Mouse (Mus musculus): ENCODE measurements around the gene Arhgap15. TPM values are rescaled to one million over a fixed set of nuclear protein-coding genes. Genes with fewer than 3 reads are reported as not detected.

Arhgap15 gene
- polyA plus RNA-seq, 1 experiment from 2014 or later, result 0.87 TPM

GRCm38 (mm10) chr2:44131271-44131670, 382.6 kb downstream of the Arhgap15 start:
- no peak for ATAC-seq (replicated peaks)
- Histone ChIP-seq H3K4me2 (replicated peaks) (no peak overlapping the region), H3K27me3 (no peaks in the 10 kb centered on the region), H3K36me3 (no peaks in the 10 kb centered on the region), H3K9ac (replicated peaks) (no peak overlapping the region), H3K4me1 (no peaks in the 10 kb centered on the region), H3K9me3 (no peaks in the 10 kb centered on the region), H3K4me3 (no peak overlapping the region), H3K27ac (replicated peaks) (no peak overlapping the region)
- 77% methylated on average over 3 of the region's 3 CpGs for WGBS

- Histone ChIP-seq H3K9me3 (no peaks in the 10 kb centered on the region), H3K9ac (replicated peaks) (no peak overlapping the region), H3K4me3 (no peak overlapping the region), H3K27ac (replicated peaks) (no peak overlapping the region), H3K36me3 (no peaks in the 10 kb centered on the region), H3K4me2 (replicated peaks) (no peak overlapping the region), H3K4me1 (no peaks in the 10 kb centered on the region), H3K27me3 (no peaks in the 10 kb centered on the region)
- WGBS, result 46% methylated on average over 3 of the region's 3 CpGs
- no peak for ATAC-seq (replicated peaks)
These were observed 386.2 kb downstream of the Arhgap15 start for GRCm38 (mm10) chr2:44134796-44135195.

GRCm38 (mm10) chr2:44140455-44140854, 391.8 kb downstream of the Arhgap15 start:
- H3K9me3 ChIP-seq, result no peaks in the 10 kb centered on the region
- no peaks in the 10 kb centered on the region for H3K36me3 ChIP-seq
- no peaks in the 10 kb centered on the region for H3K4me1 ChIP-seq
- no peak overlapping the region for H3K27ac ChIP-seq (replicated peaks)
- no peaks in the 10 kb centered on the region for H3K27me3 ChIP-seq
- no peak overlapping the region for H3K9ac ChIP-seq (replicated peaks)
- ATAC-seq (replicated peaks), result no peak
- H3K4me2 ChIP-seq (replicated peaks), result no peak overlapping the region
- no peak overlapping the region for H3K4me3 ChIP-seq
- 91% methylated on average over 4 of the region's 4 CpGs for WGBS

- H3K9me3 ChIP-seq, result no peaks in the 10 kb centered on the region
- no peak overlapping the region for H3K9ac ChIP-seq (replicated peaks)
- 70% methylated on average over 9 of the region's 9 CpGs for WGBS
- H3K27ac ChIP-seq (replicated peaks), result no peak overlapping the region
- no peak overlapping the region for H3K4me3 ChIP-seq
- no peak for ATAC-seq (replicated peaks)
- H3K36me3 ChIP-seq, result no peaks in the 10 kb centered on the region
- H3K27me3 ChIP-seq, result no peaks in the 10 kb centered on the region
- H3K4me2 ChIP-seq (replicated peaks), result no peak overlapping the region
- H3K4me1 ChIP-seq, result no peaks in the 10 kb centered on the region
These were observed 393.5 kb downstream of the Arhgap15 start for GRCm38 (mm10) chr2:44142152-44142551.

GRCm38 (mm10) chr2:44142611-44143010, 394.0 kb downstream of the Arhgap15 start:
- no peaks in the 10 kb centered on the region for H3K27me3 ChIP-seq
- no peak overlapping the region for H3K4me3 ChIP-seq
- no peak for ATAC-seq (replicated peaks)
- H3K9me3 ChIP-seq, result no peaks in the 10 kb centered on the region
- no peak overlapping the region for H3K4me2 ChIP-seq (replicated peaks)
- WGBS, result 84% methylated on average over 5 of the region's 5 CpGs
- no peaks in the 10 kb centered on the region for H3K4me1 ChIP-seq
- no peak overlapping the region for H3K9ac ChIP-seq (replicated peaks)
- H3K36me3 ChIP-seq, result no peaks in the 10 kb centered on the region
- no peak overlapping the region for H3K27ac ChIP-seq (replicated peaks)

GRCm38 (mm10) chr2:44146124-44146981, 397.7 kb downstream of the Arhgap15 start:
- Histone ChIP-seq H3K9ac (replicated peaks) (no peak overlapping the region), H3K27me3 (no peaks in the 10 kb centered on the region), H3K36me3 (no peaks in the 10 kb centered on the region), H3K9me3 (no peaks in the 10 kb centered on the region), H3K4me1 (no peaks in the 10 kb centered on the region), H3K4me3 (no peak overlapping the region), H3K27ac (replicated peaks) (no peak overlapping the region), H3K4me2 (replicated peaks) (no peak overlapping the region)
- ATAC-seq (replicated peaks), result no peak
- WGBS, result 86% methylated on average over 7 of the region's 7 CpGs

- Histone ChIP-seq H3K36me3 (no peaks in the 10 kb centered on the region), H3K9me3 (no peaks in the 10 kb centered on the region), H3K4me3 (no peak overlapping the region), H3K4me1 (no peaks in the 10 kb centered on the region), H3K9ac (replicated peaks) (no peak overlapping the region), H3K27ac (replicated peaks) (no peak overlapping the region), H3K4me2 (replicated peaks) (no peak overlapping the region), H3K27me3 (no peaks in the 10 kb centered on the region)
- no peak for ATAC-seq (replicated peaks)
- WGBS, result 84% methylated on average over 5 of the region's 5 CpGs
These were observed 398.9 kb downstream of the Arhgap15 start for GRCm38 (mm10) chr2:44147486-44147885.

- no peak overlapping the region for H3K27ac ChIP-seq (replicated peaks)
- 40% methylated on average over 7 of the region's 7 CpGs for WGBS
- no peaks in the 10 kb centered on the region for H3K27me3 ChIP-seq
- H3K4me2 ChIP-seq (replicated peaks), result no peak overlapping the region
- no peaks in the 10 kb centered on the region for H3K4me1 ChIP-seq
- no peak overlapping the region for H3K4me3 ChIP-seq
- H3K36me3 ChIP-seq, result no peaks in the 10 kb centered on the region
- no peak for ATAC-seq (replicated peaks)
- H3K9me3 ChIP-seq, result no peaks in the 10 kb centered on the region
- H3K9ac ChIP-seq (replicated peaks), result no peak overlapping the region
These were observed 399.3 kb downstream of the Arhgap15 start for GRCm38 (mm10) chr2:44147971-44148370.

GRCm38 (mm10) chr2:44148550-44149100, 400.0 kb downstream of the Arhgap15 start:
- H3K4me1 ChIP-seq, result no peaks in the 10 kb centered on the region
- no peak overlapping the region for H3K4me2 ChIP-seq (replicated peaks)
- 43% methylated on average over 7 of the region's 7 CpGs for WGBS
- ATAC-seq (replicated peaks), result no peak
- H3K9ac ChIP-seq (replicated peaks), result no peak overlapping the region
- no peak overlapping the region for H3K27ac ChIP-seq (replicated peaks)
- no peaks in the 10 kb centered on the region for H3K9me3 ChIP-seq
- H3K27me3 ChIP-seq, result no peaks in the 10 kb centered on the region
- no peaks in the 10 kb centered on the region for H3K36me3 ChIP-seq
- H3K4me3 ChIP-seq, result no peak overlapping the region

- H3K4me3 ChIP-seq, result no peak overlapping the region
- 82% methylated on average over 1 of the region's 1 CpGs for WGBS
- H3K27me3 ChIP-seq, result no peaks in the 10 kb centered on the region
- no peaks in the 10 kb centered on the region for H3K36me3 ChIP-seq
- H3K4me1 ChIP-seq, result no peaks in the 10 kb centered on the region
- no peaks in the 10 kb centered on the region for H3K9me3 ChIP-seq
- no peak overlapping the region for H3K9ac ChIP-seq (replicated peaks)
- no peak for ATAC-seq (replicated peaks)
- no peak overlapping the region for H3K27ac ChIP-seq (replicated peaks)
- H3K4me2 ChIP-seq (replicated peaks), result no peak overlapping the region
These were observed 403.7 kb downstream of the Arhgap15 start for GRCm38 (mm10) chr2:44152301-44152700.

GRCm38 (mm10) chr2:44160358-44160757, 411.7 kb downstream of the Arhgap15 start:
- no peaks in the 10 kb centered on the region for H3K4me1 ChIP-seq
- H3K4me3 ChIP-seq, result no peak overlapping the region
- H3K4me2 ChIP-seq (replicated peaks), result no peak overlapping the region
- no peaks in the 10 kb centered on the region for H3K27me3 ChIP-seq
- H3K9ac ChIP-seq (replicated peaks), result no peak overlapping the region
- WGBS, result 69% methylated on average over 4 of the region's 4 CpGs
- no peak for ATAC-seq (replicated peaks)
- H3K36me3 ChIP-seq, result no peaks in the 10 kb centered on the region
- H3K27ac ChIP-seq (replicated peaks), result no peak overlapping the region
- no peaks in the 10 kb centered on the region for H3K9me3 ChIP-seq

GRCm38 (mm10) chr2:44165789-44166188, 417.2 kb downstream of the Arhgap15 start:
- ATAC-seq (replicated peaks), result no peak
- no peak overlapping the region for H3K9ac ChIP-seq (replicated peaks)
- no peak overlapping the region for H3K4me3 ChIP-seq
- no peaks in the 10 kb centered on the region for H3K36me3 ChIP-seq
- 58% methylated on average over 3 of the region's 3 CpGs for WGBS
- no peak overlapping the region for H3K4me2 ChIP-seq (replicated peaks)
- H3K27me3 ChIP-seq, result no peaks in the 10 kb centered on the region
- no peak overlapping the region for H3K27ac ChIP-seq (replicated peaks)
- H3K4me1 ChIP-seq, result no peaks in the 10 kb centered on the region
- H3K9me3 ChIP-seq, result no peaks in the 10 kb centered on the region

- Histone ChIP-seq H3K9me3 (no peaks in the 10 kb centered on the region), H3K36me3 (no peaks in the 10 kb centered on the region), H3K4me1 (no peaks in the 10 kb centered on the region), H3K27ac (replicated peaks) (no peak overlapping the region), H3K27me3 (no peaks in the 10 kb centered on the region), H3K4me3 (no peak overlapping the region), H3K4me2 (replicated peaks) (no peak overlapping the region), H3K9ac (replicated peaks) (no peak overlapping the region)
- 96% methylated on average over 4 of the region's 4 CpGs for WGBS
- no peak for ATAC-seq (replicated peaks)
These were observed 418.1 kb downstream of the Arhgap15 start for GRCm38 (mm10) chr2:44166716-44167115.

Measured in forebrain, embryonic 15.5 days (tissue).